Mouse (Mus musculus): Measurements from ENCODE around the gene Gys1. TPM values are rescaled to one million over a fixed set of nuclear protein-coding genes. Genes with fewer than 3 reads are reported as not detected.
A peak's percentile ranks its signal among the peaks of the same experiment; 100 is the strongest.
"Not testable (repeated sequence)": the region's sequence is repeated elsewhere in the genome, so short reads cannot be mapped to it uniquely, and the experiment has no call there.

The Gys1 gene
- polyA plus RNA-seq (2016; fragmentation: Nextera tagmentation; extraction: Ambion mirVana), result 44.2 and 45.5 TPM in 2 replicates

- under 1% methylated on average over 45 of the region's 45 CpGs for WGBS
- Histone ChIP-seq H3K4me1 (peaks cover 49% of the 10 kb centered on the region), H3K4me3 (peak within 1 kb of the TSS; percentile 93)
Measured at GRCm38 (mm10) chr7:45434203-45435015, at the start of gene Gys1. Gene Gys1 (plus strand): TSS chr7:45434844.

DNA sequence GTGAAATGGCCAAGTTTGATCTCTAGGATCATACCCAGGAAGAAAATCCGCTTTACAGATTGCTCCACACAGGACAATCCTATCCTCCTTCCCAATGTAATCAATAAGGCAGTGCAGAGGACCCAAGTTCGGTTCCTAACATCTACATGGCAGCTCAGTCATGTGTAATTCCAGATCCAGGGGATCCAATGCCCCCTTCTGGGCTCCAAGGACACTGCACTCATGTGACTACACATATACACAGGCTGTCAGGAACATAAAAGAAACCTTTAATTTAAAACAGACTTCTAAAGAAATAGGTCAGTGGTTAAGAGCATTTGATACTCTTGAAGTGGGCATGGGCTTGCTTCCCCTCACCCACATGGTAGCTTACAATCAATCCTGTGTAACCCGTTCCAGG, 48.6 kb upstream of the Gys1 start:
- no peak for DNase-seq (ENCODE audit: low spot score)
- Histone ChIP-seq H3K27me3 (replicated peaks; ENCODE audit: low read depth, poor library complexity, severe bottlenecking) (no peaks in the 10 kb centered on the region), H3K36me3 (replicated peaks) (peaks cover 100% of the 10 kb centered on the region), H3K4me1 (no peaks in the 10 kb centered on the region), H3K4me3 (no peak overlapping the region), H3K9me3 (no peaks in the 10 kb centered on the region), H3K27ac (replicated peaks) (no peak overlapping the region)
- WGBS, result 81% methylated on average over 3 of the region's 3 CpGs

More at GRCm38 (mm10) chr7:45434203-45435015, at the start of gene Gys1:
- Histone ChIP-seq H3K36me3 (replicated peaks) (peaks cover 38% of the 10 kb centered on the region), H3K27ac (replicated peaks) (peak within 1 kb of the TSS; percentile 92), H3K9me3 (no peaks in the 10 kb centered on the region), H3K27me3 (replicated peaks; ENCODE audit: low read depth, poor library complexity, severe bottlenecking) (no peaks in the 10 kb centered on the region)
- peak; percentile 100 for DNase-seq (ENCODE audit: low spot score)

- H3K36me3 ChIP-seq (replicated peaks), result peaks cover 42% of the 10 kb centered on the region
- H3K27ac ChIP-seq (replicated peaks), result peak overlapping the region; percentile 99
- under 1% methylated on average over 20 of the region's 20 CpGs for whole genome bisulfite sequencing
- no peaks in the 10 kb centered on the region for H3K9me3 ChIP-seq
- H3K4me3 ChIP-seq, result peak overlapping the region; percentile 83
- H3K4me1 ChIP-seq, result peaks cover 27% of the 10 kb centered on the region
- DNase-seq (ENCODE audit: low spot score), result no peak
- no peaks in the 10 kb centered on the region for H3K27me3 ChIP-seq (replicated peaks; ENCODE audit: low read depth, poor library complexity, severe bottlenecking)
Measured at GRCm38 (mm10) chr7:45395129-45395541, 39.5 kb upstream of the Gys1 start.

DNA sequence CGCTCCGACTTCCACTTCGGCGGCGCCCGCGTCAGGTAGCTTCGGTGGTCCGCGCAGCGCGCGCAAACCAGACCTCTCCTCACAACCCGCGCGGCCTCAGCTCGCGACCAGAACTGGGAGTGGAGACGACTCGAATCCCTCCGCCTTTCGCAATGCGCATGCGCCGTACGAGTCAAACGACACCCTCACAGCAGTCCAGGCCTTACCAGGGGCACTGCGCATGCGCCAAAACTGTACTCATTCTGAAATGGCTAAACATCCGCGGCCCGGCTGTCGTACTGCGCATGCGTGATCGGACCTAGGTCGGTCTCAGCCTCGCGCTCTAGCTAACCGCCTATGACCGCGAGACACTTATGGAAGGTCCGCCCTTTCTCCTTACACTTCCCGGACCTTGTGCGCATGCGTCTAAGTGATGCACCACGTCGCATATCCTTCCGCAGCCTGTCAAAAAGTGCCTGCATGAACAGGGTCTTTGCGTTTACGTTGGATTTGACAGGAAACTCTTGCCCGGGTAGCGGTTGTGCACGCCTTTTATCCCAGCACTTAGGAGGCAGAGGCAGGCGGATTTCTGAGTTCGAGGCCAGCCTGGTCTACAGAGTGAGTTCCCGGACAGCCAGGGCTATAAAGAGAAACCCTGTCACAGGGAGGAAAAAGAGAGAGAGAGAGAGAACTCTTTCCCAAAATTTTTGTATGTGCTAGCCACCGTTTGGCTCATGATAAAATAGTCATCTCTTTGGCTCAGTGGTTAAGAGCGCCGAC, 38.9 kb upstream of the Gys1 start, which contains the start of gene Snrnp70:
Gene Snrnp70, minus strand, starts transcription at position 165 of the 759 bp plus-strand sequence.
- peak; percentile 100 for DNase-seq (ENCODE audit: low spot score)
- Histone ChIP-seq H3K27me3 (replicated peaks; ENCODE audit: low read depth, poor library complexity, severe bottlenecking) (no peaks in the 10 kb centered on the region), H3K4me1 (peaks cover 27% of the 10 kb centered on the region), H3K4me3 (peak within 1 kb of the TSS; percentile 83), H3K27ac (replicated peaks) (peak within 1 kb of the TSS; percentile 99), H3K36me3 (replicated peaks) (peaks cover 35% of the 10 kb centered on the region), H3K9me3 (no peaks in the 10 kb centered on the region)
- under 1% methylated on average over 60 of the region's 60 CpGs for WGBS

GRCm38 (mm10) chr7:45396337-45396775, 38.3 kb upstream of the Gys1 start:
- peaks cover 29% of the 10 kb centered on the region for H3K36me3 ChIP-seq (replicated peaks)

DNA sequence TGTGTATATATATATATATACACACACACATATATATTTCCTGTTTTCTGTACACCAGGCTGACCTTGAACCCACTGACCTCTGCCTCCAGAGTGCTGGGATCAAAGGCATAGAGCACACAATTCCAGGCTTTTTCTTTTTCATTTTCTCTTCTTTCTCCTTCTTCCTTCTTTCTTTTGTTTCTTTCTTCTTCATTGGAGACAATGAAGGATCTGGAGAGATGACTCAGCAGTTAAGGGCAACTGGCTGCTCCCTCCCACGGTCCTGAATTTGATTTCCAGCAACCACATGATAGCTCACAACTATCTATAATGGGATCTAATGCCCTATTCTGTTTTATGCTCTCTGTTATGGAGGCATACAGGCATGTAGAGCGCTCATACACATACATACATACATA, 37.9 kb upstream of the Gys1 start:
- Histone ChIP-seq H3K4me3 (no peak overlapping the region), H3K4me1 (peaks cover 27% of the 10 kb centered on the region), H3K9me3 (no peaks in the 10 kb centered on the region), H3K27me3 (replicated peaks; ENCODE audit: low read depth, poor library complexity, severe bottlenecking) (no peaks in the 10 kb centered on the region), H3K27ac (replicated peaks) (no peak overlapping the region), H3K36me3 (replicated peaks) (peaks cover 25% of the 10 kb centered on the region)
- 80% methylated on average over 2 of the region's 2 CpGs for WGBS
- DNase-seq (ENCODE audit: low spot score), result no peak

More at GRCm38 (mm10) chr7:45396337-45396775, 38.3 kb upstream of the Gys1 start:
- H3K9me3 ChIP-seq; DNase-seq (ENCODE audit: low spot score); H3K27me3 ChIP-seq (replicated peaks; ENCODE audit: low read depth, poor library complexity, severe bottlenecking): not testable (repeated sequence)
- WGBS, result 6% methylated on average over 3 of the region's 3 CpGs
- Histone ChIP-seq H3K4me1 (peaks cover 27% of the 10 kb centered on the region), H3K27ac (replicated peaks) (peak overlapping the region; percentile 99; the same call in 1 of the 2 replicates), H3K4me3 (peak overlapping the region; percentile 83)

DNA sequence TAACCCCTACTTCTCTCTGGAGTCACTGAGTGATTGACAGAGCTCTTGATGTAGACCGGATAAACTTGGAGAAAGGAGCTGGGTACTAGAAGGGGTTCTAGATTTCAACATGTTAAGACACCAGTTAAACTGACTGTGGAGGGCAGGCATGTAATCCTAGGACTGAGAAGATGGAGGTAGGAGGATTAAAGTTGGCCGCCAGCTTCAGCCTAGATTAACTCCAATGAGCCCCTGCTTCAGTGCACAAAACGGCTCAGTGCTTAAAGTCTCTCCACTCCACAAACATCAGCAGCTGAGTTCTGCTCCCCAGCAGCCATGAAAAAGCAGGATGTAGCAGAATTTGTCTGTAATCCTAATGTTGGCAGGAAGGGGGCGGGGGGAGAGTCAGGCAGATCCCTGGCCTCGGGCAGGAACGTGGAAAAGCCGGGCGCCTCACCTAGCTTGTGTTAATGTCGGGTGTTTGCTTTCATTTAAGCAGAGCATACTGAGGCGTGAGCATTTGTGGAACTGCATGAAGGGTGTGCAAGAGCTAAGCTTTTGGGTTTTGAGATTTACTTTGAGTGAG, 33.0 kb upstream of the Gys1 start:
- DNase-seq (ENCODE audit: low spot score), result no peak
- no peaks in the 10 kb centered on the region for H3K36me3 ChIP-seq (replicated peaks)
- H3K4me3 ChIP-seq, result no peak overlapping the region
- H3K27ac ChIP-seq (replicated peaks), result no peak overlapping the region
- H3K9me3 ChIP-seq, result no peaks in the 10 kb centered on the region
- WGBS, result 75% methylated on average over 10 of the region's 10 CpGs
- H3K4me1 ChIP-seq, result peaks cover 17% of the 10 kb centered on the region
- peaks cover 18% of the 10 kb centered on the region for H3K27me3 ChIP-seq (replicated peaks; ENCODE audit: low read depth, poor library complexity, severe bottlenecking)

DNA sequence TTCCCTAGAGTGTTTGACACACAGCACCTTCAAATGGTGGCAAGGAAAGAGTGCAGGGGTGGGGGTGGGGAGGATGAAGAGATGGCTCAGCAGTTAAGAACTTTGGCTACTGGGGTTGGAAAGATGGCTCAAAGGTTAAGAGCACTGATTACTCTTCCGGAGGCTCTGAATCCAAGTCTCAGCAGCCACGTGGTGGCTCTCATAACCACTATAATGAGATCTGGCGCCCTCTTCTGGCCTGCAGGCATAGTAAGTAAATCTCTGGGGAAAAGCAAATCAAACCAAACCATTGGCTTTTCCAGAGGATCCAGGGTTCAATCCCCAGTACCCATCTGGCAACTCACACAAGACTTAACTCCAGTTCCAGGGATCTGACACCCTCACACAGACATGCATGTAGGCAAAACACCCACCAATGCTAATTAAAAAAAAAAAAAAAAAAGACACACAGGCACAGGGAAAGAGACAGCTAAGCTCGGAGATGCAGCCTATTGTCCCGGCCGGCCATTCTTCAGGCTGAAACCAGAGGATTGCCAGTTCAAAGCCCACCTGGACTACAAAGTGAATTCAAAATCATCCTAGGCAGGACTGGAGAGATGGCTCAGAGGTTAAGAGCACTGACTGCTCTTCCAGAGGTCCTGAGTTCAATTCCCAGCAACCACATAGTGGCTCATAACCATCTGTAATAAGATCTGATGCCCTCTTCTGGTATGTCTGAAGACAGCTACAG, 30.9 kb upstream of the Gys1 start:
- peaks cover 20% of the 10 kb centered on the region for H3K4me1 ChIP-seq
- H3K9me3 ChIP-seq, result no peaks in the 10 kb centered on the region
- no peak overlapping the region for H3K4me3 ChIP-seq
- H3K27ac ChIP-seq (replicated peaks), result no peak overlapping the region
- WGBS, result 48% methylated on average over 6 of the region's 6 CpGs
- peaks cover 39% of the 10 kb centered on the region for H3K27me3 ChIP-seq (replicated peaks; ENCODE audit: low read depth, poor library complexity, severe bottlenecking)
- no peaks in the 10 kb centered on the region for H3K36me3 ChIP-seq (replicated peaks)
- DNase-seq (ENCODE audit: low spot score), result peak; percentile 78

- Histone ChIP-seq H3K4me1 (peaks cover 13% of the 10 kb centered on the region), H3K27me3 (replicated peaks; ENCODE audit: low read depth, poor library complexity, severe bottlenecking) (peaks cover 56% of the 10 kb centered on the region), H3K9me3 (no peaks in the 10 kb centered on the region), H3K4me3 (peak within 1 kb of the TSS; percentile 53), H3K27ac (replicated peaks) (0 out of 2 replicates have a peak within 1 kb of the TSS, but pooled peaks have one; percentile 40), H3K36me3 (replicated peaks) (no peaks in the 10 kb centered on the region)
- DNase-seq (ENCODE audit: low spot score), result peak; percentile 74
- WGBS, result 12% methylated on average over 28 of the region's 28 CpGs
Measured at GRCm38 (mm10) chr7:45405091-45406075, 29.3 kb upstream of the Gys1 start, which contains the start of gene Kcna7. Gene Kcna7 (plus strand): TSS chr7:45405653.

- 2% methylated on average over 114 of the region's 114 CpGs for WGBS
- Histone ChIP-seq H3K9me3 (no peaks in the 10 kb centered on the region), H3K27ac (replicated peaks) (peak overlapping the region; percentile 40; the same call in 1 of the 2 replicates), H3K4me3 (peak overlapping the region; percentile 53), H3K27me3 (replicated peaks; ENCODE audit: low read depth, poor library complexity, severe bottlenecking) (peaks cover 66% of the 10 kb centered on the region), H3K4me1 (peaks cover 13% of the 10 kb centered on the region), H3K36me3 (replicated peaks) (no peaks in the 10 kb centered on the region)
- peak; percentile 54 for DNase-seq (ENCODE audit: low spot score)
Measured at GRCm38 (mm10) chr7:45406157-45407156, 28.2 kb upstream of the Gys1 start.

Measured in embryonic facial prominence, embryonic 10.5 days (tissue).